Mouse (Mus musculus) thymus, postnatal 25 days (tissue): ENCODE data around the gene Fan1.

Experiments used
- DNase-seq: peaks from one replicate; pipeline ENCODE4 v3.0.0; 2022

The Fan1 gene

GRCm38 (mm10) chr7:64373830-64374562, at the start of gene Fan1:
Fan1 (minus strand) TSS chr7:64374095.
- DNase-seq = peak; percentile 87

DNA sequence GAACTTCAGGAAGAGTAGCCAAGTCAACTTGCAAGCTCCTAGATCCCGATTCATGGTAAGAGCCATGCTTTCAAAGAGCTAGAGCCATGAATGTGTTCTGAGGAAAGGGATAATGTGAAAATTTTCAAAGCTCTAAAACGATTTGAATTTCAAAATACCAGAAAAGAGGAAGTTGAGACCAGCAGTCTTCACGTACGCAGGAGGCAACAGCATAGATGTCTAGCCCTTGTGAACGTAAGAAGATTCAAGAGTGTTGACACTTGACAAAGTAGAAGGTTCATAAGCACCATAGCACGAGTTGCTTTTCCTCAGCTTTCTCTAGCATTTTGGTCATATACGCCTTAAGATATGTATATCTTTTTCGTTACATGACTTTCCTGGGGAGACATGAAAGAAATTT, 30.1 kb upstream of the Fan1 start:
- no peak for DNase-seq

GRCm38 (mm10) chr7:64402452-64402851, 28.6 kb upstream of the Fan1 start:
- no peak for DNase-seq

DNA sequence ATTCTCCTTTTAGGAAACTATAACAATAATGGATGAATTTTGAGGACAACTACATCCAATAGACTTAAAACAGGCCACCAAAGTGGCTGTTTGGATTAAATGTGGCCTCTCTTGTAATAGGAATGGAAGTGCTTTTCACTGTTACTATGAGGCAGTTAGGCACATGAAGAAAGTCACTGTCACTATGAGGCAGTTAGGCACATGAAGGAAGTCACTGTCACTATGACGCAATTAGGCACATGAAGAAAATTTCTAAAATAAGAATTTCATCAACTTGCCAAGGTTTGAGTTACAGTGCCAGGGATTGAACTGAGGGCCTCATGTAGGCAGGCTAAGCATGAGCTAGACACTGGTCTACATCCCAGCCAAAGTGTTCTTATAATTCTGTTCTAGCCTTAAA, 26.8 kb upstream of the Fan1 start:
- DNase-seq = no peak

DNA sequence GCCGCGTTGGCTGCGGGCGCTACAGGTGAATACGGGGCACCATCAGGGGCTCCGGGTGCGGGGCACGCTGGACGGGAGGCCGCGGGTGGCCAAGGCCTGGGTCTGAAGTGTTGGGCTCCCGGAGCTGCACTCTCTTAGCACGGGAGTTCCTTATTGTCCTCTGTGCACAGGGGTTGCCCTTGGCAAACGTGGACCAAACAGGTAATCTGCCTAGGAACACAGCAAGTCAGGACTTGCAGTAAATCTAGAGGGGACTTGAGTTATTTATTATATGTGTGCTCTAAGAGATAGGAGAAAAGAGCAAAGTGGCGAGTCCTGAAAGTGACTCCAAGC, 18.9 kb upstream of the Fan1 start:
- no peak for DNase-seq

- peak; percentile 99 for DNase-seq
These were observed 18.4 kb upstream of the Fan1 start, which contains the start of the genes Mphosph10 and Mcee for GRCm38 (mm10) chr7:64392122-64392818. Mphosph10 (minus strand) TSS chr7:64392268. Mcee (plus strand) TSS chr7:64392607.

DNA sequence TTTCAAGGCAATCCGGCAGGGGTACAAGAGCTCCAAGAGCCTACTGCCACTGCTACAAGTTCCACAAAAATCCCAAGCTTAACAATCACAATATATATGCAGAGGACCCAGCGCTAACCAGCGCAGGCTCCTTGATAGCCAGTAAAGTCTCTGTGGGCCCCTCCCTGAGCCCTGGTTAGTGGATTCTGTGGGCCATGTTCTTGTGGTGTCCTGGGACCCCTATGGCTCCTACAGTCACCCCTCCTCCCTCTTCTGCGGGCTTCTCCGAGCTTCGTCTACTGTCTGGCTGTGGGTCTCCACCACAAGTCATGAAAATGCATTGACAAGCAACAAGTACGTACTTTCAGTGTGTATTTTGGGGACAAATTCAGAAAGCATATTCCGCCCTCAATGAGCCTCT, 17.6 kb upstream of the Fan1 start:
- no peak for DNase-seq

DNA sequence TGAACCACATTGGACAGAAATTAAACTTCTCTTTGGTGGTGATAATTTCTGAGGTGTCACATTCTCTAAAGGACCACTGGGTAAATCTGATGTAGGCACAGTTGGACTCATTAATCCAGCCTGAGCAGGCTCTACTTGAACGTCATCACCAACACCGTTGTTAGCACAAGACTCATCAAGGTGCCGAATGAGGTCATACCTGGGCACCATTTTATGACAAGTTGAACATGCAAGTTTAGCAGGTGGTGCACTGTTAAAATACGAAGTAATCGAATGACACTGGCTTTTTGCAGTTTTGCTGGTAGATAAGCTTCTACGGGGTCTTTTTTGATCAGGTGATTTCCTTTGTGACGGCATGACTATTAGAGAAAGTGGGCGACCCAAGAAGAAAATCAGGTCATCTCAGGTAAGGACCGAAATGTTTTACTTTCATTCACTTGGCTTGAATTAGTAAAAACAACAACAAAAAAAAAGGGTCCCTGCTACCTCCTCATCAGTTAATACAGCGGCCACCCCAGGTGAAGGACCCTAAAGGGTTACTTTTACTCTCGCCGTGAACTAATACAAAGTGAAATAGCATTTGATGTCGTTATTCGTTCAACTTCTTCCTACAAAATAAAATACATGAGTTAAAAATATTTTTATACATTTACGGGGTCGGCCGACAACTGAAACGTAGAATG, 607 bp downstream of the Fan1 start:
- no peak for DNase-seq

- no peak for DNase-seq
These were observed 1.7 kb downstream of the Fan1 start for GRCm38 (mm10) chr7:64371940-64372878.

DNA sequence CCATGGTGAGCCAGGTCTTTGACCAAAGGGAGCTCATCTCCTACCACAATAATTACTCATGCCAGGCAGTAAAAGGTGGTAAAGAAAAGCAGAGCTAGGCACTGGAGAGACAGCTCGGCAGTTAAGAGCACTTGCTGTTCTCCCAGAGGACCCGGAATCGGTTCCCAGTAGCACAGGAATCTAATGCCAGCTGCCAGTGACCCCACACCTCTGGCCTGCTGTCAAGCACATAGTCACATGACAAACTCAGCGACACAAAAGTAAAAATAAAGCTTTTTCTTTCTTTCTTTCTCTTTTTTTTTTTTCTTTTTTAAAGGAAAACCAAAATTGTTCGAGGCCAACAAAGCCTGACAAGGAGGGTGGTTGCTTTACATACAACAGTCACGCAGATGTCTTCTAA, 4.1 kb downstream of the Fan1 start:
- no peak for DNase-seq

DNA sequence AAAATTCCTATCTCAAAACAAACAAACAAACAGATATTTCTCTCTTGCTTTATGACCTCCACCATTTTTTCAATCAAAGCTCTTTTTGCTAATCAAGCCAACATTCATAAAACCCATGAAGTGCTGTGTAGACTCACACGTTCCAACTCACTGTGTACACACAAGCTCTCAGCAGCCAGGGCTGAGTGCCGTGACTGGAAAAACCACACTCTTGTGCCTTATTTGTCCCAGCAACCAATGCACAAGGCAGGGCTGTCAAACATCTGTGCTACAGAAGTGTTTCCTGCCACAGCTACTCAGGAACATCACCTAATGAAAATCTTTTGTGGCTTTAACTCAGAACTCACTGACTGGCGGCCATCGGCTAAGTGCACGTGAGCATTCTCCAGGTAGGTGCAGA, 8.0 kb downstream of the Fan1 start:
- no peak for DNase-seq

DNA sequence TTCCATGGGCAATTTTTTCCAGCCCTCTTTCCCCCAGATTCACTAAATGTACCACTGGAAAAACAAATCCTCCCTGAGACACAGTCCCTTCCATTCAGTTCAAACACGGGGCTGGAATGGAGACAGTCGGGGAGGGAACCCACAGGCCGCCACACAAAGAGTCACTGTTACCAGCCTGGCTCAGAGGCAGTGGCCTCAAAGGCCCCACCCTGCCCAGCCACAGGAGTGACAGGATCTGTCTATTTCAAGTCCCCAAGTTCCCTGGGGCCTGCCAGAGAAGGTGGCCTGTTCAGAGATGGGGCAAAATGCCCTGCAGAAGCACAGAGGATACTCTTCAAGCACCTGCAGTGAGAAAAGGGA, 13.3 kb downstream of the Fan1 start:
- no peak for DNase-seq

DNA sequence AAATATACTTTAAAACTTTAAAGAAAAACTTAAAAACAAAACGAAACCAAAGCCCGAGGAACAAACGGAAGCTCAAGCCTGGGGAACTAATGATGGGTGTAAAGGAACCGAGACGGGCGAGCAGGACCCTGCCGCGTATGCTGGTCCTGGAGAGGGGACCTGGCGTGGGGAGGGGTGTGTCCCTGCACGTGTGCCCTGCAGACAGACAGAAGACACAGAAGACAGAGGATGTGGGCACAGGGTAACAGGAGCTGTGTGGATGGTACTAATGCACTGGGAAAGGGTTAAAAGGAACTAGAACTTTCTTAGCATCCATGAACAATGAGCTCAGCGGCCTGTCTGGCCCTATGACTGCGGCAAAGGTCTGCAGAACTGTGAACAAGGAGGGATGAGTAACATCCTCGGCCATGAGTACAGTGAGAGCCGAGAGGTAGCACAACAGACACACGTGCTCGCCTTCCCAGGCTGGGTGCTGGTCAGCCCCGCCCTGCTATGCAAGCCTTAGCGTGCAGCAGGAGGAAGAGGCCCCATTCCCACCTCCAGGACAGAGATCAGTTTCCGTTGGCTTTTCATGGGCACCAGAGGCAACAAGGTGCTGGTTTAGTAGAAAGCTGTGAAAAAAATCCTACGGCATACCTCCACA, 13.8 kb downstream of the Fan1 start:
- no peak for DNase-seq

DNA sequence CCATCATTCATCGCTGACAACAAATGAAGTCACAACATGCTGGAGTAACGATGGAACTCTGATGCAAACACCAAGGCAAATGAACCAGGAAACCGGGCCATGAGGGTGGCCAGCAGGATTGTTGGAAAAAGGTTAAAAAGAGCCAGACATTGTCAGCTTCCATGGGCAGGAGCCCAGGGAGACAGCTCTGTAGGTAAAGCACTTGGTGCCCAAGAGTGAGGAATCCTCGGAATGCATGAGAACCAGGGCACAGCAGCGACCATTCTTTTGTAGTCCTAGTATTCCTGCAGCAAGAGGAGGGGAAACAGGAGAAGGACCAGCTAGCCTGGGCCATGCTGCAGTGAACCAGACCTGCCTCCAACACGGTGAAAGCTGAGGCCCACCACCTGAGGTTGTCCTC, 15.2 kb downstream of the Fan1 start:
- no peak for DNase-seq

- no peak for DNase-seq
These were observed 16.5 kb downstream of the Fan1 start for GRCm38 (mm10) chr7:64357405-64357804.

DNA sequence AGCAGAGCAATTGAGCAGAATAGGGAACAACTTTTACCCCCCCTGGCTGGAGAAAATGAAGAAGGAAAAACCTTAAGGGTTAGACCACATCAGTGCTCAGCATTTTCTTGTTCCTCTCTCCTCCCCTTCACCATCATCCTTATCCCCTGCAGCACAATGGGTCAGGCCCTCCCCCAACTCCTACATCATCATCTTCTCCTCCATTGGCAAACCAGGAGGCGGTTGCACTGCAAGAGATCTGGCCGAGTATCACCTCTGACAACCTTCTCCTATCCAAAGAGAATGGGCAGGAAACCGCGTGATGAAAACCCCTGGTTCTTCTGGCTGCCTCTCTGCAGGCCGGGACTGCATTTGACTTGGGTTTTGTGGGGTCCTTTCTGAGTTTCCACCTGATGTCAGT, 17.2 kb downstream of the Fan1 start:
- DNase-seq = no peak

DNA sequence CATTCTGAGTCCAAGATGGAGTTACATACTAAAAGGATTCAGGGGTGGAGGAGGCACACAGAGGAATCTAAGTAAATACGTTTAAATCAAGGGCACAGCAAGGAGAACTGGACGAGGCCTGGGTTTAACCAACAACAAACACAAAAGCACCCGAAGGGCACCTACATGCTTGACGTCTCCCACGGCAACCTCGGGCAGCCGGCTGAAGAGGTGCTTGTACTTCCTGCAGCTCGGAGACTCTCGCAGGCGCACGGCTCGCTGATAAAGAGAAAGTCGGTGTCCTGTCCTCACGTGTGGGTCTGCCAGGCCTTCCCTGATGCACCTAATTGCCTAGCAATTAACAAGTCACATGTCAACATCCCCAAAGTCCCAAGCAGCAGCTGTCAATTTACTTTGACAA, 19.7 kb downstream of the Fan1 start:
- DNase-seq = no peak

DNA sequence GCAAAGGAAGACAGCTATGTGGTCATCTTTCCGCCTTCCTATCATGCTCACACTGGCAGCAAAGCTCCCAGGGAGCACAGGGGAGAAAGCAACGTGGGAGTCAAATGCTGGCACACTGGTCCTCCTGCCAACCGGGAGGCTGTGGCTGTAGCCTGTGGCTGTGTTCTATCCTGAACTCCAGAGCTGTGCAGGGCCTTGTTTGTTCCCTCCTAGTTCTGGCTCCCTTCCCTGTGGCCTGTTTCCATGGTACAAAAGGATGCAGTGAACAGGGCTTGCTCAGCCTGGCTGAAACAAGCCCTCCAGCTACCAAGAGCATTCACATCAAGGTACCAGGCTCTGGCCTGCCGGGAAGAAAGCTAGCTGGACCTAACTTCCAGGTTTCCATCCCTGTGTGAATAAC, 22.8 kb downstream of the Fan1 start:
- no peak for DNase-seq

DNA sequence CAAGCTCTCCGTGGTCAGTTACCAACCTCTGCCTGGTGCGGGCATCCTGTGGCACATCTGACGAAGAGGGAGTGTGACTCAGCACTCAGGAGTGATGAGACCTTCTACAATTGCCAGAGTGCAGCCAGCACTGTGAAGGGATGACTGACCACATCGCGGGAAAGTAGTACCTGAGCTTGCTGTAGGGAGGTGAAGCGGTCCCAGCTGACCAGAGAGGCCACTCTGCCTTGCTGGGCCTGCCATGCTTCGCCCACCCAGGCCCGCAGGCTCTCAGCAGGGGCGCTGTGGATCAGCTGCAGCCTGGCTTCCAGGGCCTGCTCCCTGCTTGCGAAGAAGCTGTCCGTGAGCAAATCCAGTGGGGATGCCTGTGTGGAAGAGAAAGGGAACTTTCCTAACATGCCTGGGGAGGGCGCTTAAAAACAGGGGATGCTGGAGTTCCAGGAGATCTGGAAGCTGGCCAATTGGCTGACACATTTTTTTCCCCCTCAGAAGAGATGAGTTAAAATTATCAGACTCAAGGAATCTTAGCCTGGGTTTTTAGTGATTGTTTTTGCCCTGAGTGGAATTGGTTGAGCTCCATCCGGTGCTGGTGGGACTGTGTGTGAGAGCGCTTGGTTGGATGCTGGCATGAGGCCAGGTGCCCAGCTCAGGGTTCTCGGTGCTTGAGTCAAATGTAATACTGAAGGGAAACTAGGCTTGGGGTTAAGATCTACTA, 24.6 kb downstream of the Fan1 start:
- DNase-seq = no peak

GRCm38 (mm10) chr7:64347813-64348212, 26.1 kb downstream of the Fan1 start:
- no peak for DNase-seq

GRCm38 (mm10) chr7:64332686-64333085, 41.2 kb downstream of the Fan1 start:
- no peak for DNase-seq

DNA sequence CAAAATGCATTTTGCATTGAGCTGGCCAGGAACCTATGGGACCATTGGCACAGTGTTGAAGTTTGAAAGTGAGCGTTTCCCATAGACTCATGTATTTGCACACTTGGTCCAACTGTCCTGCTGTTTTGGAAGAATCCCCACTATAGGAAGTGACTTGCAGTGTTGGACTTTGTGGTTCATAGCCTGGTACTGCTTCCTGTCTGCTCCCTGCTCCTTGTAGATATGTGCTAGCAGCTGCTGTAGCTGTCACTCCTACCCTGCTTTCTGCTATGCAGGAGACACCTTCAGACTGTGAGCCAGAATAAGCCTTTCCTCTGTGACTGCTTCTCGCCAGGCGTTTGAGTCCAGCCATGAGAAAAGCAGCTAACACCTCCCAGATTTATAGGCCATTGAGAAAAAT, 42.6 kb downstream of the Fan1 start:
- DNase-seq = no peak
